Mouse (Mus musculus) testis, adult 2 months (tissue): Measurements from ENCODE around the gene Spast.

Experiments
- CTCF ChIP-seq: fragments of 200-500 bp; IDR thresholded peaks from 2 replicates; pipeline ENCODE4 v1.5.1; 2012; ENCODE audit warnings: low read depth, mild to moderate bottlenecking, inconsistent platforms, low read length, moderate library complexity; ENCODE audit not compliant: control insufficient read depth, insufficient read depth, insufficient replicate concordance
- POLR2A ChIP-seq: fragments of 200-500 bp; IDR thresholded peaks from 2 replicates; pipeline ENCODE4 v1.6.1; 2012; ENCODE audit warnings: low read depth, mild to moderate bottlenecking, inconsistent platforms, low read length, moderate library complexity; ENCODE audit not compliant: control insufficient read depth

DNA sequence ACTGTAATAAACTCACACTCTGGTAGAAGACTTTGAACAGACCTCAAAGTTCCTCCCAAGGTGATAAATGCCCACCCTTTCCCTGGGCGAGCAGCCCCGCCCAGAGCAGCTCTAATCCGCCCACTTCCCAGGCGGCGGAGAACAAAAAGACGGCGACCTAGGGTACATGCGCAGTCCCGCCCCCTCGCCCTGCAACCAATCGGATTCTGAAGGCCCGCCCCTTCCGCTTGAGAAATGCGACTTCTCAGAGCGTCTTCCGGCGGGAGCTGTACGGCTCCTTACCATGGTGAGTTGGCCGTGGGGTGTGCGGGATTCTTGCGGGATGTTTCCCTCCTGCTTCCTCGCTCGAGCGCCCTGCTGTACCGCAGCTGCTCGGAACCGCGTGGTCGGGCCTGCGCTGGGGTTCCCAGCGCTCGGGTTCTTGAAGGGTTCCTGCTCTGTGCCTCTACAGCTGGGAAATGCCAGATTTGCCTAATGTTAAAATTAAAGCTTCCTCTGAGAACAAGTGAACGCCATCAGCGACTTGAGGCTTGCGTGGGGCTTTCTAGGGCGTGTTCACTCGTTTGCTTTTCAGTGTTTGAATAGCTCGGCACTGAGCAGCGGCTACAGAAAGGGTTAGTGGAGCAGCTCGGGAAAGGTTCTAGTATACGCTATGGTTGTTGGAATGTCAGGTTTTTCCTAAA is 56.7 kb downstream of the Spast start, which contains the start of gene Slc30a6:
- peak; percentile 97 for TF ChIP-seq POLR2A
- TF ChIP-seq CTCF = no peak
